Mouse (Mus musculus): ENCODE data around the gene Gjc2.
"Not testable (repeated sequence)": the region's sequence is repeated elsewhere in the genome, so short reads cannot be mapped to it uniquely, and the experiment has no call there.

Gjc2 gene

GRCm38 (mm10) chr11:59182864-59183331, at the start of gene Gjc2:
Gene Gjc2, minus strand, starts transcription at chr11:59183213.
- DNase-seq (ENCODE audit: low spot score in 2 of 2): peak; percentile 52 to 63

- no peak for DNase-seq (ENCODE audit: low spot score in 2 of 2)
Observed at GRCm38 (mm10) chr11:59232797-59233196, 49.8 kb upstream of the Gjc2 start.

GRCm38 (mm10) chr11:59230144-59230760, 47.2 kb upstream of the Gjc2 start:
- peak; percentile 52 to 60 for DNase-seq (ENCODE audit: low spot score in 2 of 2)

DNA sequence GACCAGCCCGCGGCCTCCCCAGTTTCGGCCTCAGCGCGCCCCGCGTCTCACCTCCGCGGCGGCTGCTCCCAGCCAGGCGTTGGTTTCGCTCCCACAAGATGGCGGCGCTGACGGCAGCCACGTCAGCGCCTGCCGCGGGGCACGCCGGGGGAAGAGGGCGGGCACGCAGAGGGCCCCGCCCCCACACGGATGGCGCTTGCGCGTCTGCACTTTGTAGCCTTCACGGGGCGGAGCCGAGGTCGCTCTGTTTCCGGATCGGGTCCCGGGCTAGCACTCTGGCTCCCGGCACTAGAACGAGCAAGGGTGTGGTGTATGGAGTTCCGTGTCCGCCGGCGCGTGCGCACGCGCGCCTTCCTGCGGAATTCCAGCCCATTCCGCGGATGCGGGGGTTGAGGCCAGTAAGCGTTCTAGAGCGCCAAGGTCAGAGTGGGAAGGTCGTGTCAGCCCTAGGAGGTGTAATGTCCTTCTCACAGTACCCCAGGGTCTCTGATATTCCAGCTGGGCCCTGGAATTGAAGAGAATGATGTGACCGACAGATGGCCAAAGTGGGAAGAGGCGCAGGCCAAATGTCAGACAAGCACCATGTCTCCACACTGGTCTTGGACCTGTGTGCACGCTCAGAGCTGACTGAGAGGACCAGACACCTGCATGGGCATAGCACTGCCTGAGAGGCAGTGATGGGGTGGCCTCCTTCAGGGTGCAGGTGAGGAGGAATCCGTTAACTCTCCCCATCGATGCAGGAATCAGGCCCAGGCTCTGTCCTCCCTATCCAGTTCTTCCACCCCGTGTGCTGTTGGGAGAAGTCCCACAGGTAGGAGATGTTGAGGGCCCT, 45.3 kb upstream of the Gjc2 start, which contains the start of gene Arf1:
TSS of gene Arf1 (minus strand) at position 149 of the 832 bp plus-strand sequence.
- DNase-seq (ENCODE audit: low spot score in 2 of 2): peak; percentile 96 to 97

GRCm38 (mm10) chr11:59227604-59228121, 44.6 kb upstream of the Gjc2 start:
- peak in 1 of 2 experiments; percentile 27 for DNase-seq (ENCODE audit: low spot score in 2 of 2)

- no peak for DNase-seq (ENCODE audit: low spot score in 2 of 2)
Observed at GRCm38 (mm10) chr11:59226787-59227603, 44.0 kb upstream of the Gjc2 start.

GRCm38 (mm10) chr11:59226251-59226650, 43.2 kb upstream of the Gjc2 start:
- peak in 1 of 2 experiments; percentile 26 for DNase-seq (ENCODE audit: low spot score in 2 of 2)

- DNase-seq (ENCODE audit: low spot score in 2 of 2): no peak
Observed at GRCm38 (mm10) chr11:59225167-59225566, 42.2 kb upstream of the Gjc2 start.

DNA sequence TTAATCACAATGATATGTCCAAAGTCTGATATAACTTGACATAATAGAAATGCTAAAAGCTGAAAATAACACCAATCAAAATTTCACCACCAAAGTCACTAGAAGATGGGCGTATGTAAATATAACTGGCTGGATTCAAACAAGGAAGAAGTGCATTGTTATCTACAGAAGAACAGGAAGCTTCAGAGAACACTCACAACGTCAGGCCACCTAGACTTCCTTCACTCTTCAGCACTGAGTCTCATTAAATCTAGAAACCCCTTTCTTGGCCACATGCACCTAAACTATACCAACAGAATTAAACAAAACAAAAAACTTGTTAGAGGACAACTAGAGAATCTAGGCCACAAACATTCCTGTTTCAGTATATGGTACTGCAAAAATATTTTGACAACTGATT, 41.5 kb upstream of the Gjc2 start:
- no peak for DNase-seq (ENCODE audit: low spot score in 2 of 2)

DNA sequence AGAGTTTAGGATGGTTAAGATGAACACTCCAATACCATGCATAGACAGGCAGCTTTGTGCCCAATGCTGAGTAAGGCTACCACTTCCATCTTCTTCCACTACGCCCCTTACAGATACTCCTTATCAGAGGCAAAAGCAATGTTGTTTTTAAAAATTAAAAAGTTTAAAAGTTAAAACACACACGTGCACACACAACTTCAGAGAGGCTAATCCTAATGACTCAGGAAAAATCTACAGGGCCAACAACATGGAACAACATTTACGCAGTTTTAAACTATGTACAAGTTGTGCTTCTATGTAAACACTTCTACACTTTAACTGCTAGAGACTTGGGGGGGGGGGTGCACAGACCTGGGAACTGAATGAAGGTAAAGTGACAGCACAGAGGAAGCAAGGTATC, 41.0 kb upstream of the Gjc2 start:
- no peak for DNase-seq (ENCODE audit: low spot score in 2 of 2)

- DNase-seq (ENCODE audit: low spot score in 2 of 2): no peak
Observed at GRCm38 (mm10) chr11:59222306-59222705, 39.3 kb upstream of the Gjc2 start.

DNA sequence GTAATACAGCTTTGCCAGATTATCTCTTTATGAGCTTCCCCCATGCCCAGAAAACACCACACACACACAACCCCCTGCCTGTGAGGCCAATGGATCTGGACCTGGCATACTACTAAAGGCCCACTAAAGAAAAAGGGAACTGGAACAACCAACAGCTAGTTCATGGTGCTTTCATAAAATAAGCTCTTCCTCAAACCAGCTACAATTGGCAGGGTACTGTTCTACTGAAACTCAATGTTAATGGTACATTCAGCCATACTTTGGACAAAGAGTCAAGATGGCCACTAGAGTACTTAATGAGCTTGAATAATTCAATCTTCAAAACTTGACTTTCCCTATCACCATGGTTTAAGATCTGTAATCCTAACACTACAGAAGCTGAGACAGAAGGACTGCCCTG, 38.6 kb upstream of the Gjc2 start:
- no peak for DNase-seq (ENCODE audit: low spot score in 2 of 2)

DNA sequence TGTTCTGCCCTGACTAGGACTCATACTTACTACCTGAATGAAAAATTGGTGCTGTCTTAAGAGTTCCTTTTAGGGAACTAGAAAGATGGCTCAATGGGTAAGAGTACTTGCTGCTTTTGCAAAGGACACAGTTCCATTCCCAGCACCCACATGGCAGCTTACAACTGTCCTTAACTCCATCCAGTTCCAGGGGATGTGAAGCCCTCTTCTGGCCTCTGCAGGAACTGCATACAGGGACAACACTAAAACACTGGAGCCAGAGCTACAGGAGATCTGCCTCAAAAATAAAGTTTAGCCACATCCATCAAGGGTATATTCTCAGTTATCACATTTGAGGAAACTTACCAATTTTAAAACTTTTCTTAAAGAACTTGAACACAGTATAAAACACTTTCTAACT, 36.1 kb upstream of the Gjc2 start:
- DNase-seq (ENCODE audit: low spot score in 2 of 2): no peak

- peak; percentile 37 to 62 for DNase-seq (ENCODE audit: low spot score in 2 of 2)
Observed at GRCm38 (mm10) chr11:59218389-59218998, 35.5 kb upstream of the Gjc2 start.

DNA sequence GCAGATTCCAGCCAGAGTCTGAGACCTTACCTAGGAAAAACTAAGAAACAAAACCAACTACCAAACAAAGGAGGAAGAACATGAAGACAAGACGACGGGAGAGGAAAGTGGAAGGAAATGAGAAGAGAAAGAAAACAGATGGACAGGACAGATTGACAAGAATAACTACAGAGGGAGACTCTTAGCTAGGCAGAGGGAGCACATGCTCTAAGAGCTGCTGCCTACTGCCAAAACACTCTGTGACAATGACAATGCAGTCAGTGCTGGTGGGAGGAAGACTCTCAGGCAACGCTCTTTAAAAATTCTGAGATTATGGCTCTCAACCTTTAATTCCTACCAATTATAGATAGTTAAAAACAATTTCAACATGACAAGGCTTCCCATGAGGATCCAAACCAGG, 33.9 kb upstream of the Gjc2 start:
- no peak for DNase-seq (ENCODE audit: low spot score in 2 of 2)

DNA sequence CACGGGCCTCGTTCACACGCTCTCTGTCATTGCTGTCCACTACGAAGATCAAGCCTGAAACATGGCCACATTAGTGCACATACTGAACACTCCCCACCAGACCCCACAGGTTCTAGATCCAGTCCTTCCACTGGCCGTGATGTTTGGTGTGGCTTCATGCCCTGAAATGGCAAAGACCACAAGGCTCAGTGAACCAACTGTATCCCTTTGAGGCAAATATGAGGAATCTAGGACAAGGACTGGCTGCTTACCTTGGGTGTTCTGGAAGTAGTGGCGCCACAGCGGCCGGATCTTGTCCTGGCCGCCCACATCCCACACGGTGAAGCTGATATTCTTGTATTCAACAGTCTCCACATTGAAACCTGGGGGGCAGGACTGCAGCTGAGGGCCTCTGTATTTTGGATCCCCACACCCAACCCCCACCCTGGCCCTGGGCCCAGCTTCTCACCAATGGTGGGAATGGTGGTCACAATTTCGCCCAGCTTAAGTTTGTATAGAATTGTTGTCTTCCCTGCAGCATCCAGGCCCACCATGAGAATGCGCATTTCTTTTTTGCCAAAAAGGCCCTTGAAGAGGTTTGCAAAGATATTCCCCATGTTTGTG, 30.0 kb upstream of the Gjc2 start:
- DNase-seq (ENCODE audit: low spot score in 2 of 2): no peak

DNA sequence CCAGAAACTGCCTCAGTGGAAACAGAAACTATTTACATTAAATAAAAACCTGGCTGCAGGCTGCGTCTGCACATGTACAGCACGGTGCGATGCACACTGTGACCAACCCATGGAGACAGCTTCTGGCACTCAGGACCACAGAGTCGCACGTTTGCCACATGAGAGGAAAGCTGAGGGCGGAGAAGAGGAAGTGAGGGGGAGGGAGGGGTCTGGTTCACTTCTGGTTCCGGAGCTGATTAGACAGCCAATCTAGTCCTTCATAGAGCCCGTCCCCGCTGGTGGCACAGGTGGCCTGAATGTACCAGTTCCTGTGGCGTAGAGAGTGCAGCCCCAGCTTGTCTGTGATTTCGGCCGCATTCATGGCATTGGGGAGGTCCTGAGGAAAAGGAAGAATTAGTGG, 29.3 kb upstream of the Gjc2 start:
- DNase-seq (ENCODE audit: low spot score in 2 of 2): not testable (repeated sequence)

GRCm38 (mm10) chr11:59211561-59211960, 28.5 kb upstream of the Gjc2 start:
- DNase-seq (ENCODE audit: low spot score in 2 of 2): not testable (repeated sequence)

DNA sequence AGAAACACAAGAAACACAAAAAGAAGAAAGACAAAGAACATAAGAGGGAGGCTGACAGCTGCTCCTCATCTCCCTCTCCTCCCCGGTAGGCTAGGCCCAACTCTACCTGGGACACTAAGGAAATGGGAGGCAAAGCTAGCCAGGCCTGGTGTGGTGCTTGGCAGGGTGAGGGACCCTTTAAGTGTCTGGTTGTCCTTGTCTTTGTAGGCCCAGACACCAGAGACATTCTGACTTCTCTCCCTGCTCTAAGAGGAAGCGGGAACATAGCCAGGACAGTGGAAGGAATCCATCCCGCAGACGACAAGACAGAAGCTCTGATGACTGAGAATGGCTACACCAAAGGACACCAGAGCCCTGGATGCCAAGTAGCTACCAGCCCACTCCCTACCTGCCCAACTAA, 27.0 kb upstream of the Gjc2 start:
- DNase-seq (ENCODE audit: low spot score in 2 of 2): no peak

DNA sequence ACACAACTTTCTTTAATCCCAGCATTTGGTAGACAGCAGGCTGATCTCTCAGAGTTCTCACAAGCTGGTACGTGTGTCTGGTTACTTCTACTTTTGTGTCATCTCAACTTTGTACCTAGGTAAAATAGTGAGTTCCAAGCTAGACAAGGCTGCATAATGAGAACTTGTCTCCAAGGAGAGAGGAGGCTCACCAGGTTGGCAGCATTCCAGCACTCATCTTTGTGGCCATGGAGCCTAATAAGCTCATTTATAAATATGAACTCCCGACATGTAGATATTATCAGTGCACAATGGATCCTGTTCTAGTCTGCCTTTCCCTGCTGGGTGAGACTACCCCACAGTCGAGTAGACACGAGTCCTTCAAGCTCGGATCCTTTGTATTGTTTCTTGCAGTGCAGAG, 26.6 kb upstream of the Gjc2 start:
- DNase-seq (ENCODE audit: low spot score in 2 of 2): no peak

DNA sequence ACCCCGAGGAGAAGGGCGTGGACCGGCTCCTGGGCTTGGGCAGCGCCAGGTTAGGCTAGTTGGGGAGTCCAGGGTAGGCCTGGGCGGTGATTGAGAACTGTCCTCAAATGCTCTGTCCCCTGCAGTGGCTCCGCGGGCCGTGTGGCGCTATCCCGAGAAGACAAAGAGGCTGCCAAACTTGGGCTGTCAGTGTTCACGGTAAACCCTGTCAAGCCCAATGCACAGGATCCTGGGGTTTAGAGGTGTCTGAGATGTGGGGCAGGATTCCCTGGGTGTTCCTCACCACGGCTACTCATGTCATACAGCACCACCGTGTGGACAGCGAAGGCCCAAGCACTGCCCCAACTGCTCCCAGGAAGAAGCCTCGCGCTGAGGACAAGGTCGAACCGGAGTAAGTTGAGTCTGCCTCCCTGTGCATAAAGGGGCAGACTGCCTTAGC, 26.0 kb upstream of the Gjc2 start:
- peak; percentile 56 to 65 for DNase-seq (ENCODE audit: low spot score in 2 of 2)

All from urinary bladder, postnatal 36 days (tissue).